Mouse (Mus musculus) heart, adult 8-10 months (tissue): ENCODE results near the gene Wdr83. TPM values are rescaled to one million over a fixed set of nuclear protein-coding genes. Genes with fewer than 3 reads are reported as not detected.
A peak's percentile ranks its signal among the peaks of the same experiment; 100 is the strongest.

Experiments
- DNase-seq: peaks from one replicate; pipeline ENCODE4 v3.0.0; 2022; ENCODE audit warnings: low spot score
- microRNA-seq: library from miRNA; unstranded; fragments of <30 nt; microRNA quantifications from one replicate; pipeline ENCODE4 v1.2.0, GENCODE M21; 2022
- total RNA-seq, 4 experiments: library from RNA; stranded (reverse); gene quantifications; 2 replicates each; pipeline ENCODE4 v1.2.4; 2022

Wdr83 gene
- total RNA-seq, 4 experiments from 2014 or later: 26.6 to 32.4 (median 30.0) TPM

- no peak for DNase-seq
Measured at GRCm38 (mm10) chr8:85035165-85035727, 45.9 kb downstream of the Wdr83 start.

- DNase-seq: no peak
Measured at GRCm38 (mm10) chr8:85034764-85035163, 46.3 kb downstream of the Wdr83 start.

- DNase-seq: no peak
Measured at GRCm38 (mm10) chr8:85033867-85034266, 47.2 kb downstream of the Wdr83 start.

GRCm38 (mm10) chr8:85032622-85033311 is 48.3 kb downstream of the Wdr83 start:
- no peak for DNase-seq

GRCm38 (mm10) chr8:85029271-85029670 is 51.8 kb downstream of the Wdr83 start:
- DNase-seq: no peak

GRCm38 (mm10) chr8:85027922-85028321 is 53.2 kb downstream of the Wdr83 start:
- DNase-seq: no peak

GRCm38 (mm10) chr8:85027516-85027855 is 53.6 kb downstream of the Wdr83 start:
- no peak for DNase-seq

- peak; percentile 98 for DNase-seq
Measured at GRCm38 (mm10) chr8:85026670-85027515, 54.2 kb downstream of the Wdr83 start, which contains the start of gene Trir. Trir (plus strand) TSS chr8:85026823.

- peak; percentile 91 for DNase-seq
Measured at GRCm38 (mm10) chr8:85025098-85025932, 55.8 kb downstream of the Wdr83 start, which contains the start of gene Asna1. Asna1 (minus strand) TSS chr8:85025281.

Small RNA genes within 50 kb of the gene (microRNA-seq; reads per million reads assigned to microRNA genes)
- gene Gm23388 (0.84 reads per million), gene Mir7070 (1.4 reads per million)

Other genes starting within 250 kb of the Wdr83 start
- gene Gadd45gip1, start 249.8 kb downstream of the Wdr83 start, total RNA-seq: 10 to 100 TPM; 31.0 to 34.9 (median 33.1) TPM
- gene Rad23a, start 240.6 kb downstream of the Wdr83 start, total RNA-seq: 10 to 100 TPM; 82.8 to 92.9 (median 89.3) TPM
- 100 to 1,000 TPM; 330 to 410 (median 343) TPM for gene Calr, start 234.4 kb downstream of the Wdr83 start, total RNA-seq
- 10 to 100 TPM; 19.9 to 24.6 (median 22.9) TPM for gene Farsa, start 224.3 kb downstream of the Wdr83 start, total RNA-seq
- 1 to 10 TPM; 2.2 to 5.9 (median 4.1) TPM for gene Syce2, start 209.2 kb downstream of the Wdr83 start, total RNA-seq
- 10 to 100 TPM; 77.8 to 99.2 (median 86.0) TPM for gene Gcdh, start 187.4 kb downstream of the Wdr83 start, total RNA-seq
- not detected for gene Klf1, start 179.4 kb downstream of the Wdr83 start, total RNA-seq
- gene Dnase2a, start 172.7 kb downstream of the Wdr83 start, total RNA-seq: 10 to 100 TPM in 3 of 4 experiments, 1 to 10 TPM in 1; 7.9 to 15.7 (median 12.3) TPM
- under 1 TPM; 0.06 to 0.19 (median 0.13) TPM for gene Mast1, start 143.9 kb downstream of the Wdr83 start, total RNA-seq
- not detected for gene Rtbdn, start 134.3 kb downstream of the Wdr83 start, total RNA-seq
- gene Gm49661, start 111.9 kb downstream of the Wdr83 start, total RNA-seq: 1 to 10 TPM in 2 of 4 experiments, not detected in 2; 2.4 to 5.9 TPM
- 100 to 1,000 TPM; 644 to 711 (median 676) TPM for gene Prdx2, start 111.7 kb downstream of the Wdr83 start, total RNA-seq
- 10 to 100 TPM; 41.9 to 61.3 (median 55.0) TPM for gene Rnaseh2a, start 111.5 kb downstream of the Wdr83 start, total RNA-seq
- 10 to 100 TPM; 17.8 to 32.3 (median 23.9) TPM for gene Junb, start 102.6 kb downstream of the Wdr83 start, total RNA-seq
- 1 to 10 TPM; 1.9 to 3.5 (median 2.7) TPM for gene Hook2, start 90.7 kb downstream of the Wdr83 start, total RNA-seq
- gene Best2, start 66.8 kb downstream of the Wdr83 start, total RNA-seq: not detected
- gene Asna1, start 56.0 kb downstream of the Wdr83 start, total RNA-seq: 10 to 100 TPM; 63.5 to 72.5 (median 65.4) TPM
- gene Trir, start 54.5 kb downstream of the Wdr83 start, total RNA-seq: 10 to 100 TPM; 76.6 to 90.6 (median 78.6) TPM
- 10 to 100 TPM; 29.6 to 32.4 (median 30.8) TPM for gene Tnpo2, start 44.4 kb downstream of the Wdr83 start, total RNA-seq
- gene Fbxw9, start 21.3 kb downstream of the Wdr83 start, total RNA-seq: 1 to 10 TPM; 2.9 to 4.0 (median 3.3) TPM
- gene Gm5741, start 13.3 kb downstream of the Wdr83 start, total RNA-seq: not detected
- gene Dhps, start 9.5 kb downstream of the Wdr83 start, total RNA-seq: 10 to 100 TPM; 32.7 to 36.4 (median 35.5) TPM
- gene Wdr83os, start 566 bp downstream of the Wdr83 start, total RNA-seq: 10 to 100 TPM; 40.8 to 45.3 (median 43.6) TPM
- 10 to 100 TPM; 21.9 to 36.3 (median 26.3) TPM for gene Man2b1, start 2.0 kb upstream of the Wdr83 start, total RNA-seq
- gene Zfp791, start 41.8 kb upstream of the Wdr83 start, total RNA-seq: 1 to 10 TPM; 2.1 to 3.0 (median 2.7) TPM
- gene Cks1brt, start 70.6 kb upstream of the Wdr83 start, total RNA-seq: not detected
- gene Olfr371, start 144.7 kb upstream of the Wdr83 start, total RNA-seq: not detected
- gene Orc6, start 218.3 kb upstream of the Wdr83 start, total RNA-seq: 1 to 10 TPM; 5.0 to 7.0 (median 5.3) TPM
- gene Vps35, start 218.5 kb upstream of the Wdr83 start, total RNA-seq: 10 to 100 TPM; 66.9 to 68.9 (median 67.8) TPM